Mouse (Mus musculus): ENCODE measurements around the gene Ppp1r35.
"Not testable (repeated sequence)": the region's sequence is repeated elsewhere in the genome, so short reads cannot be mapped to it uniquely, and the experiment has no call there.

The Ppp1r35 gene

DNA sequence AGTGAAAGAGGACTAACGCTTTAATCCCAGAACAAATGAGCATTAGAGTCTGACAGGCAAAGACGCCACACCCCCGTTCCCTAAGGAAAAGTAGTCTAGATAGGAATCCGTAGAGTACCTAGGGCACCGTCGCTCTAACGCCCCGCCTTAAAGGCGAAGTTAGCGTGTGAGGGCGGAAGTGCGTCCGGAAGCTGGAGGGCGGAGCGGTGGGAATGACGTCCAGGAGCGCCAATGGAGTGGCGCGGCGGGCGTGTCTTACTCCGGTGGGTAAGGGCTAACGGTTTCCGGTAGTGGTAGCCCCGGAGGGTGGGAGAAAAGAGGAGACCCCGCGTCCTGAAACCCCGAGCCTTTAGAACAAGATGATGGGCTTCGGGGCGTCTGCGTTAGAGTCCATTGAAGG is at the start of gene Ppp1r35:
Ppp1r35 (plus strand) TSS at position 215 of the 400 bp plus-strand sequence.
- DNase-seq (ENCODE audit: low read depth, low spot score), result peak; percentile 98

DNA sequence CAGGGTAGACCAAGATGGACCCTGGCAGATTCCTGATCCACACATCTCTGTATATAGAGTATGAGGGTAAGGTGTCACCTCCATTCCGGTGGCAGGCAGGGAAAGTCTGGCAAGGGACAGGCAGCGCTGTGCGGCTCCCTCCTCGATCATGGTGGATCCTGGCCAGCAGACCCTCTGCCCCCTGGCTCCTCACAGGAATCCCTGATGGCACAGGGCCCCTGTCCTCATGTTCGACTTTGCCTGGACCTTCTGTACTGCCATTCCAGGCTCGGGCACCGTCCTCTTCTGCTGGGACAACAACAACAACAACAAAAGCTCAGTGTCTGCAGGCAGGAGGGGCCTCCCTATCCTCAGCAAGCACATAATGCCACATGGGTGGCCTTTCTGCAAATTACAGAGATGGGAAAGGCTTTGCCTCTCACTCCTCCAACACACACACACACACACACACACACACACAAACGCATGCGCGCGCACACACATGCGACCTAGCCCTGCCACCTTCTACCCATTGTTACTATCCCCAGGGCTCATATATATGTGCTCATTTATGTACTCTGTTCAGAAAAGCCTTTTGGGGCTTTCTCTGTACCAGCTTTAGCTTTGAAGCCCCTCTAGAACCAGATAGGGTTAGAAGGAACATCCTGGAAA is 44.9 kb upstream of the Ppp1r35 start:
- DNase-seq (ENCODE audit: low read depth, low spot score), result no peak

DNA sequence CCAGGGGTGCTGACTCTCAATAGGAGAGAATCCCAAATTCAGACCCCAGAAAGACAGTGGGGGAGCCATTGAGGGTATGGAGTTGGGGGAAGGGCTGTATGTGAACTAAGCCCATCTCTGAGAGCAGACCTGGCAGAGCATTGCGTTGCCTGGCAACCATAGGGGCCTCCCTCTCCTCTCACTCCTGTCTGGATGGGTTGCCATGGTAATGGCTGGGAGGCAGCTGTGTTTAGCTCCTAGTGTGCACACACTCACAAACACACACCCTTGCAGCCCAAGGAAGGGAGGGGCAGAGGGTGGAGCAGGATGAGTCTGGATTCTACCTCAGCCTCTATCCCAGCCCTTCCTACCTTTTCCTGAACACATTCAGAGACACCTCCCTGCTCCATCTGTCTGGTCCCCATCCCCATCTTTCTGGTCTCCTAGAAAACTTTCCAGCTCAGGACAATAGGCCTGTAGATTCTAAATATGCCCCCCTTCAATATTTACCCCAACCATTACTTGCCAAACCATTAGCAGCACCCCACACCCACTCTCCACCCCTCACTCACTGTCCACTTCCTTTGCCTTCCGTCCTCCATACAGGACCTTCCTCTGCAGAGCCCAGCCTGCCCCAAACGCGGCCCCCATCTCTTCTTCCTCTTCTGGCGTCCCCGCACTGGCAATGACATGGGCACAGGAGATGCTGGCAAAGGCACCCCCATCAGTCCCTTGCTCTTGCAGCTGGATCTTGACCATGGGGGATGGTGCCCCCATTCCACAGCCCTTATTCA is 44.2 kb upstream of the Ppp1r35 start:
- peak; percentile 91 for DNase-seq (ENCODE audit: low read depth, low spot score)

DNA sequence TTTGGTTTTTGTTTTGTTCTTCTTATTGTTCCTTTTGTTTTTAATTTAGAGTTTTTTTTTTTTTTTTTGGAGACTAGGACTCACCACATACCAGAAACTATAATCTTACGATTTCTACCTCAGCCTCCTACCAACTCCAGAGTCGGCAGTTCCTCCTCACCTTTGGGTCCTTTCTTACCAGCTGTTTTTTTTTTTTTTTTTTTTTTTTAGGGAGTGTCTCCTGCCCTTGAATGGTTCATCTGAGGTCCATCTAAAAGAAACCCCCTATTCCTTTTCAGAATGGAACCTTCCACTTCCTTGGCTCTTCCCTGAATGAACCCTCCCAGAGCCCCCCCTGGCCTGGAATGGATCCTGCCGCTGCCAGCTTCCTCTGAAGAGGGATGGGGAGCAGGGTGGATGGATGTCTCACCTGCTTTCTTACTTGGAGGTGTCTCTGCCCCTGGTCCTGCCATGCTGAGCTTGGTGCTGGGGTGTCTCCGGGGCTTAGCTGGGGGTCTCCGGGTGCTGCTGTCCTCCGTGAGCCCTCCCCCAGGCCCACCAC is 41.2 kb upstream of the Ppp1r35 start:
- no peak for DNase-seq (ENCODE audit: low read depth, low spot score)

- no peak for DNase-seq (ENCODE audit: low read depth, low spot score)
Measured at GRCm38 (mm10) chr5:137738516-137738915, 40.1 kb upstream of the Ppp1r35 start.

GRCm38 (mm10) chr5:137739471-137739870 is 39.2 kb upstream of the Ppp1r35 start:
- DNase-seq (ENCODE audit: low read depth, low spot score), result no peak

DNA sequence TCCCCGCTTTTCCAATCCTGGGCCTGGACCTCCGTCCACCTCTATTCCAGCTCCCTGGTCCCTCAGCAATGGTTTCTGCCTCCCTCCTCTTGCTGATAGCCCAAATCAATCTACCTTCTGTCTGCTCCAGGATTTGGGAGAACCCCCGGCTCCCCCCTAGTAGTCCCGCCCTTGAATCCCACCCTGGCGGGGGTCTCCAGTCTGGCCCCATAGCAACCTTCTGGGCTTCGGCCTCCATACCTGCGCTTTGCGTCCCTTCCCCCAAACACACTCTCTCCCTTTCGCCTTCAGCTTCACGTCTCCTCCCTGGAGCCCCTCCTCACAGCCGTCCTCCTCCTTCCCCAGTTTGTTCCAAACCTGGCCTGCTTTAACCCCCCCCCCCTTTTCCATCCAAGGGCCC is 38.1 kb upstream of the Ppp1r35 start:
- DNase-seq (ENCODE audit: low read depth, low spot score), result no peak

DNA sequence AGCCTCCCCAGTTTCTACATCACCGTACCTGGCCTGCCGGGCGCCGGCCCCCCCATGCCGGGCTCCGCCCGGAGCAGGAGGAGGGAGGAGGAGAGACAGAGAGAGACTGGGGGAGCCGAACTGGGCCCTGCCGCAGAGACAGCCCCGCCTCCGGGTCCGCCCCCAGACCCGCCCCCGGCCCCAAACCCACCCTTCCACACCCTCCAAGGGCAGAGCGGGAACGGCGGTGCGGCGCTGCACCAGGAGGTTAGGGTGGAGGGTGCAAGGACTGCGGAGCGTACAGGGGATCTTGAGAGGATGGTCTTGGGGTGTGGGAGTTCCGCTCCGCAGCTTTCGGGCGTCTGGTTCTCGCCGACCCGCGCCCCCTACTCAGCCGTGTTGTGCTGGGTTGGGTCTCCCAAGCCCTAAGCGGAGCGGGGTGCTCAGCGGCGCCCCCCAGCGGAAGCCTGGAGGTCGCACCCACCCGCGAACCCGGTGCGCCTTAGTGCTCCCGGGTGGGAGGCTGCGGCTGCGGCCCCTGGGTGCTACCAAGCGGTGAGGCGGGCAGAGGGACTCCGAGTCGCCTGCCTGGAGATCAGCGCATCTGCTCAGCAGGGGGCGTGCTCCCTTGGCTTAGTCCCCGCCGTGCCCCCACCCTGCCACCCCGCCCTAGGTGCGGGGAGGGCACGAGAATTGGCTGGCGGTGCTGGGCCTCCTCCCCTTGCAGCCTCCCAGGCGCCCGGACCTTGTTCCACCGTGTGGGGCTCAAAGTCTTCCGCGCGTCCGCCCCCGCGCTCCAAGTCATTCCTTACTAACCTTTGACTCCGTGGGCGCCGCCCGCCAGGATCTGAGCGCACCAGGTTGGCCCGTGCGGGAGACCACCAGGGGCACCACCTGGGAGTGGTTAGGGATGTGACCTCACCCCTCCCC is 37.4 kb upstream of the Ppp1r35 start, which contains the start of gene Nyap1:
Nyap1 (minus strand) TSS at position 585 of the 909 bp plus-strand sequence.
- peak; percentile 82 for DNase-seq (ENCODE audit: low read depth, low spot score)

- no peak for DNase-seq (ENCODE audit: low read depth, low spot score)
Measured at GRCm38 (mm10) chr5:137742048-137742447, 36.6 kb upstream of the Ppp1r35 start.

GRCm38 (mm10) chr5:137742836-137743235 is 35.8 kb upstream of the Ppp1r35 start:
- no peak for DNase-seq (ENCODE audit: low read depth, low spot score)

GRCm38 (mm10) chr5:137744197-137744596 is 34.5 kb upstream of the Ppp1r35 start:
- DNase-seq (ENCODE audit: low read depth, low spot score), result no peak

GRCm38 (mm10) chr5:137745214-137746171 is 33.2 kb upstream of the Ppp1r35 start, which contains the start of gene Tsc22d4:
Gene Tsc22d4, plus strand, starts transcription at chr5:137745730.
- DNase-seq (ENCODE audit: low read depth, low spot score), result peak; percentile 91

- peak; percentile 62 for DNase-seq (ENCODE audit: low read depth, low spot score)
Measured at GRCm38 (mm10) chr5:137746282-137746850, 32.3 kb upstream of the Ppp1r35 start.

DNA sequence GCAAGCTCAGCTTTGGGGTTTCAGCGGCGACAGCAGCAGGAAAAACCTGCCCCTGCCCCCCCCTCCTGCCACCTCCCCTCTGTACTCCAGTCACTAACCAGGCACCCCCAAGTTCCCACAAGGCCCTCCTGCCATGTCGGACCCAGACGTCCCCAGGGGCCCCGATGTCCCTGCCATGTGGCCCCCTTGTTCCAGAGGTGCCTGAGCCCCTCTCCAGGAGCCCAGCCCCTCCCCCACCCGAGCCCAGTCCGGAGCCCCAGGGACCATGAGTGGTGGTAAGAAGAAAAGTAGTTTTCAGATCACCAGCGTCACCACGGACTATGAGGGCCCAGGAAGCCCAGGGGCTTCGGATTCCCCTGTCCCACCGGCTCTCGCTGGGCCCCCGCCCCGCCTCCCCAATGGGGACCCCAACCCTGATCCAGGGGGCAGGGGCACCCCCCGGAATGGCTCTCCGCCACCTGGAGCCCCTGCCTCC is 31.8 kb upstream of the Ppp1r35 start:
- DNase-seq (ENCODE audit: low read depth, low spot score), result no peak

DNA sequence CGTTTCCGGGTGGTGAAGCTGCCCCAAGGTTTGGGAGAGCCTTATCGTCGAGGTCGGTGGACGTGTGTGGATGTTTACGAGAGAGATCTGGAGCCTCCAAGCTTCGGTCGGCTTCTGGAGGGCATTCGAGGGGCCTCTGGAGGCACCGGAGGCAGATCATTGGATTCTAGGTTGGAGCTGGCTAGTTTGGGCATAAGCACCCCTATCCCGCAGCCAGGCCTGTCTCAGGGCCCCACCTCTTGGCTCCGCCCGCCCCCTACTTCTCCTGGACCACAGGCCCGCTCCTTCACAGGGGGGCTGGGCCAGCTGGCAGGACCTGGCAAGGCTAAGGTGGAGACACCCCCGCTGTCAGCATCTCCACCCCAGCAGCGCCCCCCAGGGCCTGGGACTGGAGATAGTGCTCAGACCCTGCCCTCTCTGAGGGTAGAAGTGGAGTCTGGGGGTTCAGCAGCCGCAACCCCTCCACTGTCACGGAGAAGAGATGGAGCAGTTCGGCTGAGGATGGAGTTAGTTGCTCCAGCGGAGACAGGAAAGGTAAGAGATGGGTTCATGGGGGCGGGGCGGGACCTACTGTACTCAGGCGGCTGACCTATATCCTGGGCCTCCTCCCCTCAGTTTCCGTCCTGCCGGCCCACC is 31.2 kb upstream of the Ppp1r35 start:
- no peak for DNase-seq (ENCODE audit: low read depth, low spot score)

GRCm38 (mm10) chr5:137748130-137748770 is 30.4 kb upstream of the Ppp1r35 start:
- no peak for DNase-seq (ENCODE audit: low read depth, low spot score)

DNA sequence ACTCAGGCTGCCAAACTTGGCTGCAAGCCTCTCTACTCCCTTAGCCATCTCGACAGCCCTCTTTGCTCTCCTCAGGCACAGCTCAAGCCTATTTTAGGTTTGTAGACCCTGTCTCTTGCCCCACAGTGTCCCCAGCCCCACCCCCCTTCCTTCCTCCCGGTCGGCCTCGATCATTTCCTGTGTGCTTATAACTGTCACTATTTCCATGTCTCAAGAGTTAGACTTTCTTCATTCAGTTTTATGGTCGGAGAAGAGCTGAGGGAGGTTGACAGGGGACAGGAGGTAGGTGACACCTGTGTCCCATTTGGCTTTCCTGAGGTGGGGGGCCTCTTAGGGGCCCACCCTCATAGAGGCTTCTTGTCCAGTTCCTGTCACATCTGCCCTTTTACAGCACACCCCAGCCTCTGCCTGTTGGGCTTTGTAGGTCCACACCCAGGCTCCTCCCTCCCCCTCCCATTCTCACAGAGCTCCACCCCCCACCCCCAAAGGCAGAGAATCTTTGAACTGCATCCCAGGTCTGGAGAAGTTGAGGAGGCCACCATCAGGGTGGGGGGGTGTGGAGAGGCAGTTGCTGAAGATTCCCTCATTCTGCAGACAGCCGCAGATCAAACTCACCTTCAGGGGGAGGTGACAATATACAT is 29.3 kb upstream of the Ppp1r35 start:
- DNase-seq (ENCODE audit: low read depth, low spot score), result no peak

- not testable (repeated sequence) for DNase-seq (ENCODE audit: low read depth, low spot score)
Measured at GRCm38 (mm10) chr5:137750212-137750611, 28.4 kb upstream of the Ppp1r35 start.

Data from mesoderm, embryonic 11.5 days (tissue).